Mouse (Mus musculus) layer of hippocampus, postnatal 10 days (tissue): Measurements from ENCODE around the gene Fbxw20. TPM values are rescaled to one million over a fixed set of nuclear protein-coding genes. Genes with fewer than 3 reads are reported as not detected.
"Not testable (repeated sequence)": the region's sequence is repeated elsewhere in the genome, so short reads cannot be mapped to it uniquely, and the experiment has no call there.

Experiments
- DNase-seq, 2 experiments: peaks; one replicate each; pipeline ENCODE4 v3.0.0; 2021; ENCODE audit warnings: low spot score in 2 of 2
- long read RNA-seq: library from polyadenylated mRNA; stranded (forward); transcript quantifications from one replicate; pipeline ENCODE4 v2.0.0, GENCODE M21; 2023
- total RNA-seq, 2 experiments: library from RNA; stranded (reverse); gene quantifications; 2 replicates each; pipeline ENCODE4 v1.2.3; 2021

The Fbxw20 gene
- total RNA-seq: not detected
- long read RNA-seq: 0 reads

DNA sequence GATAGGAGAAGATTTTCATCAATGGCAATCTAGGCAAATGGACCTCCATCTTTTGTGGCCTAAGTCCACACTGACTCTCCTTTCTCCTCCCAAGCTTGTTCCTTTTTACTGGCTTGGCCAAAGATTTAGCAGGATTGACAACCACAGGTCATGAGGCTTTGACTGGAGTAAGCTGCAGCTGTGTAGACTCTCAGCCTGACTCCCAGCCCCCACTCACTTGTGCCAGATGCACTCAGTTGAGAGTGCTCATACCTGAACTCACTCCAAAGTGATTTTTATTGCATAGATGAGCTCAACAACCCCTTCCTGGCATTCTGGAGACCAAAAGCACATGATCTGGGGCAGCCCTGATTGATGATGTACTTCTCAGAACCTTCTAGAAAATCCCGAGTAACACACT, at the start of gene Fbxw20:
TSS of gene Fbxw20 (minus strand) at position 101 of the 400 bp plus-strand sequence.
- no peak for DNase-seq

DNA sequence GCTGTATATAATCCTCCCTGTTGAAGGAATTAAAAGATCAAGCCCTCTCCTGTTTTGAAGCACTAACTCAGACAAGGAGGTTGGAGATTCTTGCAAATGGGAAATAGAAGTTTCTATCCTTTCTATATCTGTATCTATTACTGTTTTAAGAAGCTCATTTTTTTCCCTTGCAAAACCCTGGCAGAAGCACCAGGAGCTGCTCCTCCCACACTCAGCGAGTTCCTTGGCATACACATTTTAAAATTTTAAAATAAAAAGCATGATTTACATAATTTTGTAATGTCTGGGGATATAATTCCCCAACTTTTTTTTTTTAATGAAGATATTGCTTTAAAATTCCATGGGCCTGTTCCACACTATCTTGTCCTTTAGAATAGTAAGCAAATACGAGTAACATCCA, 28.5 kb upstream of the Fbxw20 start:
- DNase-seq: no peak

DNA sequence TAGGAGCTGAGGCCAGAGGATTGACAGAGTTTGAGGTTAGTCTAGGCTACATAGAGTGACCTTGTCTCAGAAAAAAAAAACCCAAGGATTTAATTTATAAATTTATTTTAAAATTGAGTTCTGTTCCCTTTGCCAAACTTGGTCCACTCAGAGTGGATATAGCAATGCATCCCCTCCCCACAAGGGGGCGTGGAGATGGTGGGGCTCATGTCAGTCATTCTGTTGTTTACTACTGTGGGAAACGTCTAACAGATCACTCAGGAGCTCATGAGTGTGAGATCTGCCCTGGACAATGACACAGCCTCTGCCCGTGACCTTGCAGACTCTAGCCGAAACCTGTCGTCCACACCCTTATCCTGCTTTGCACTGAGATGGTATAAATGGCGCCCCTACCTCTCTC, 16.1 kb downstream of the Fbxw20 start:
- DNase-seq: no peak

DNA sequence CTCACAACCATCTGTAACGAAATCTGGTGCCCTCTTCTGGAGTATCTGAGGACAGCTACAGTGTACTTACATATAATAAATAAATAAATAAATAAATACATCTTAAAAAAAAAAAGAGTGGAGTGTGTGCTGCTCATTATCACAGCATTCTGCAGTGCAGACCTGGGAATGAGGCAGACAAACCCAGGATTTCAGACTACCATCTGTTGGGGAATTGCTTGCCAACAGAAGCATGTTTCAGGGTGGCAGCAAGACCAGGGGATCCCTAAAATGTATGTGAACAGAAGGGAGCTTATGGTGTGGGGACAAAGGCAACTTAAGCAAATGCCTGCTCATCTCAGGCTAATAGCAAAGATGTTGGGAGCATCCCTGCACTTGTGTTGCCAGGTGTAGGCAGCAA, 33.2 kb downstream of the Fbxw20 start:
- DNase-seq: peak in 1 of 2 experiments; percentile 9

DNA sequence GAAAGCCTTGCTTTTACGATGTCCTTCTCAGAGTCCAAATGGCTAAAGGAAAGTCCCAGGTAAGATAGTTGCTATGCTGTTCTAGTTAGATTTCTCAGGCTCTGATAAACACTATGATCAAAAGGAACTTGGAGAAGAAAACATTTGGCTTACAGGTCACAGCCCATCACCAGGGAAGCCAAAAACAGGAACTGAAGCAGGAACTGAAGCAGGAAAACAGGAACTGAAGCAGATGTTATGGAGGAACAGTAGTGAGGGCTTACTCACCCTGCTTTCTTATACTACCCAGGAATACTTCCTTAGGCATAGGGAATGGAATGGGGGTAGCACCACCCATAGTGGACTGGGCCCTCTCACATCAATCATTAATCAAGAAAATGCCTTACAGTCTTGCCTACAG, 34.2 kb downstream of the Fbxw20 start:
- DNase-seq: no peak

DNA sequence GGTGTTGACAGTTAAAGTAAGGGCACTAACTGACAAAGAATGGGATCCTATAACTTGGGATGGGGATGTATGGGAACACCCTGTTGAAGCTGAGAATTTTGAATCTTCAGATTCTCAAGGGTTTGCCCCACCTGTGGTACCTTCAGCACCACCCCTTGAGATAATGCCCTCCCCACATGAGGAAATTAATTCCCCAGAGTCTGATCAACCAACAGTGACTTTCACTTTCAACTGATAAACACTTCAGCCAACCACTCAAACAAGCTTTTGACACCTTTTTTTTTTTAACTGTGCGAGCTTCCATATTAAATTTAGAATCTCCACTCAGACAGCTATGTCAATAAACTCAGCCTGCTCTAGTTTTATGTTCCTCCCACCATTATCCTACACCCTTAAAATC, 35.2 kb downstream of the Fbxw20 start:
- no peak for DNase-seq

DNA sequence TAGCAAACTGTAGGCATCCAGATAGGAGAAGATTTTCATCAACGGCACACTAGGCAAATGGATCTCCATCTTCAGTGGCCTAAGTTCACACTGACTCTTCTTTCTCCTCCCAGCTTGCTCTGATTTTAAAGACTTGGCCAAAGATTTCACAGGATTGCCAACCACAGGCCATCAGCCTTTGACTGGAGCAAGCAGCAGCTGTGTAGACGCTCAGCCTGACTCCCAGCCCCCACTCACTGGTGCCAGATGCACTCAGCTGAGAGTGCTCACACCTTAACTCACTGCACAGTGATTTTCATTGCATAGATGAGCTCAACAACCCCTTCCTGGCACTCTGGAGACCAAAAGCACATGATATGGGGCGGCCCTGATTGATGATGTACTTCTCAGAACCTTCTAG, 38.7 kb downstream of the Fbxw20 start, which contains the start of gene Fbxw13:
TSS of gene Fbxw13 (minus strand) at position 101 of the 400 bp plus-strand sequence.
- DNase-seq: not testable (repeated sequence)

DNA sequence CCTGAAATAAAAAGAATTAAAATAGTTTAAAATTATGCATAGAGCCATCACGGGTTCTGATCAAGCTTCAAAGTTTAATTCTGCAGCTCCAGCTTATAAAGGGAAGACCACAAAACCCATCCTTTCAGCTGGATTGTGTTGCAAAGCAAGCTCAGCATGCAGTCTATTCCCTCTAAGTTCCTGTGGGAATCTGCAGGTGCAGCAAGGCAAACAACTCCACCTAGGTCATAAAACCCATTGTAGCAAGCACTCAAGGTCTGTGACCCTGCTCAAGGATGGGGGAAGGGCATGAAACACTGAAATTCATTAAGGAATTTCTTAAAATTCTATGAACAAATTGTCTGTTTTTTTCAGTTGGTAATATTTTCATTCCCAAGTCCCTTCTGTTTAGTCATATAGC, 57.3 kb downstream of the Fbxw20 start:
- DNase-seq: no peak

DNA sequence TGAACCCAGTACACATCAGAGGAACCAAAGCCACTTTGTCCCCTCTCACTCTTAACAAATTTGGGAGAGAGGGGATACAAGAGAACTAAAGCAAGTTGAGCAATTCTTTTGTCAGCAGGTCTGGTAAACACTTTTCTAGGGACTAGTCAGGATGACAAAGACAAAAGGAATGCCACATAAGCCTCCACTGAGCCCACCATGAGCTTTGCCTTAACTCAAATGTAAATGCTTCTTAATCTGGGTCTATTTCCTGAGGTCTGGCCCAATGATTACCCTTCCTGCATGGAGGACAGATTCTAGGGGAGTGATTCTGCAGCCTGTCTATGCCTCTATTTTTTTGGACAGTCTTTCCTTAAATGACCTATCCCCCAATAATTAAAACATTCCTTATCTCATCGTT, 58.3 kb downstream of the Fbxw20 start:
- DNase-seq: no peak

Other genes with a start within 250 kb of the Fbxw20 start
- gene Ucn2, start 248.7 kb downstream of the Fbxw20 start, total RNA-seq: under 1 TPM in 1 of 2 experiments, not detected in 1; 0.41 TPM
- gene Pfkfb4, start 243.0 kb downstream of the Fbxw20 start, total RNA-seq: 10 to 100 TPM; 20.9 to 26.7 TPM
- 10 to 100 TPM; 37.7 to 47.2 TPM for gene Shisa5, start 196.2 kb downstream of the Fbxw20 start, total RNA-seq
- gene Trex1, start 175.0 kb downstream of the Fbxw20 start, total RNA-seq: 10 to 100 TPM; 11.9 to 13.2 TPM
- gene Atrip, start 160.6 kb downstream of the Fbxw20 start, total RNA-seq: 10 to 100 TPM; 28.5 to 29.9 TPM
- gene Ccdc51, start 152.3 kb downstream of the Fbxw20 start, total RNA-seq: 1 to 10 TPM; 6.1 to 7.3 TPM
- 100 to 1,000 TPM; 331 to 333 TPM for gene Tma7, start 152.2 kb downstream of the Fbxw20 start, total RNA-seq
- gene Plxnb1, start 139.4 kb downstream of the Fbxw20 start, total RNA-seq: 10 to 100 TPM; 87.8 to 89.8 TPM
- gene Fbxw21, start 72.7 kb downstream of the Fbxw20 start, total RNA-seq: not detected
- gene Fbxw13, start 38.8 kb downstream of the Fbxw20 start, total RNA-seq: not detected
- not detected for gene Fbxw14, start 52.9 kb upstream of the Fbxw20 start, total RNA-seq
- not detected for gene Fbxw28, start 104.9 kb upstream of the Fbxw20 start, total RNA-seq
- not detected for gene Fbxw22, start 169.5 kb upstream of the Fbxw20 start, total RNA-seq
- not detected for gene Fbxw16, start 214.4 kb upstream of the Fbxw20 start, total RNA-seq